Comparison of ENCODE assay signal across 8 mouse cellular contexts in the genomic region with DNA sequence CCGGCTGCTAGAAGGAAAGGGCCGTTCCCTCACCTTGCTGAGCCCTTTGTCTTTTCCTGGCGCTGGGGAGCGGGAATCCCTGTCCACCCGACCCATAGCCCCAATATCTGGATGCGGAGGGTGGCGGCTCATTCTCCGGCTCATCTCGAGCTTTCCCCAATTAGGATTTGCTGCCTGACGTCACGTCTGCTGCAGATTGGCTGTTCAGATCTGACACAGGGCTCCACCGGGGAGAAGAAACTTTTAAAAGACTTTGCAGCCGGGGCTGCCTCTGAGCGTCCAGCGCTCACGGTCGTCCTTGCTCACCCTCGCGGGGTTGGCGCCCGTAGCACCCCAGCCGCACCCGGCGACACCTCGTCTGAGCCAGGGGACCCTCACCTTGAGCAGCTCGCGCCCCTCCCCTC. TPM values are rescaled to one million over a fixed set of nuclear protein-coding genes. Genes with fewer than 3 reads are reported as not detected.
DNase-seq lines count a peak whose midpoint lies in the region; ATAC-seq lines count a peak whose summit lies in the region.

TSS of gene Ltbp1 (plus strand) at position 288 of the 404 bp plus-strand sequence.

- H3K4me1 ChIP-seq in intestine, embryonic 15.5 days (replicated peaks): no peaks in the 10 kb centered on the region
- H3K4me1 ChIP-seq in limb, embryonic 13.5 days: peaks cover 53% of the 10 kb centered on the region
- H3K4me1 ChIP-seq in midbrain, embryonic 11.5 days (ENCODE audit: control insufficient read depth, insufficient read depth, low read length): peaks cover 8% of the 10 kb centered on the region

- WGBS in intestine, embryonic 15.5 days: under 1% methylated on average over 27 of the region's 27 CpGs
- under 1% methylated on average over 27 of the region's 27 CpGs for WGBS in limb, embryonic 13.5 days
- under 1% methylated on average over 27 of the region's 27 CpGs for WGBS in midbrain, embryonic 11.5 days

- H3K9ac ChIP-seq in intestine, embryonic 15.5 days: peak within 1 kb of the TSS; percentile 74
- H3K9ac ChIP-seq in limb, embryonic 13.5 days: peak within 1 kb of the TSS; percentile 98
- peak within 1 kb of the TSS; percentile 78 for H3K9ac ChIP-seq in midbrain, embryonic 11.5 days (ENCODE audit: low read length)

- H3K9me3 ChIP-seq in intestine, embryonic 15.5 days: no peaks in the 10 kb centered on the region
- no peaks in the 10 kb centered on the region for H3K9me3 ChIP-seq in limb, embryonic 13.5 days
- no peaks in the 10 kb centered on the region for H3K9me3 ChIP-seq in midbrain, embryonic 11.5 days (ENCODE audit: control insufficient read depth, low read length)

- peak within 1 kb of the TSS; percentile 87 for H3K27ac ChIP-seq in intestine, embryonic 15.5 days
- H3K27ac ChIP-seq in limb, embryonic 13.5 days: peak within 1 kb of the TSS; percentile 99
- H3K27ac ChIP-seq in midbrain, embryonic 11.5 days (ENCODE audit: low read depth, low read length): peak within 1 kb of the TSS; percentile 41

- peak; percentile 68 for ATAC-seq in granulocyte monocyte progenitor cell, adult 5-6 weeks (replicated peaks; ENCODE audit: poor library complexity, severe bottlenecking)
- peak; percentile 87 for ATAC-seq in intestine, embryonic 15.5 days
- peak; percentile 79 for ATAC-seq in limb, embryonic 13.5 days (ENCODE audit: low FRiP score, low read depth)
- peak; percentile 81 for ATAC-seq in midbrain, embryonic 11.5 days (ENCODE audit: low FRiP score)

- DNase-seq in cerebellum, postnatal 25 days: peak; percentile 25 to 49
- DNase-seq in cerebellum, adult 9-10 months: no peak
- DNase-seq in embryo, embryonic 11 days: peak; percentile 86
- DNase-seq in midbrain, embryonic 11.5 days (ENCODE audit: low spot score, missing footprints): no peak
- peak; percentile 23 to 66 for DNase-seq in spleen, postnatal 4 days (ENCODE audit: low spot score in 2 of 2)

- H3K36me3 ChIP-seq in intestine, embryonic 15.5 days: no peaks in the 10 kb centered on the region
- H3K36me3 ChIP-seq in limb, embryonic 13.5 days: peaks cover 16% of the 10 kb centered on the region; the same call in 1 of the 2 replicates
- no peaks in the 10 kb centered on the region for H3K36me3 ChIP-seq in midbrain, embryonic 11.5 days (ENCODE audit: control insufficient read depth, insufficient read depth, low read length)

- H3K27me3 ChIP-seq in intestine, embryonic 15.5 days (replicated peaks): no peaks in the 10 kb centered on the region
- no peaks in the 10 kb centered on the region for H3K27me3 ChIP-seq in limb, embryonic 13.5 days
- no peaks in the 10 kb centered on the region; the same call in 1 of the 2 replicates for H3K27me3 ChIP-seq in midbrain, embryonic 11.5 days (ENCODE audit: control insufficient read depth, insufficient read depth, low read length)

- peak within 1 kb of the TSS; percentile 70 for H3K4me3 ChIP-seq in intestine, embryonic 15.5 days (replicated peaks)
- peak within 1 kb of the TSS; percentile 97 for H3K4me3 ChIP-seq in limb, embryonic 13.5 days
- H3K4me3 ChIP-seq in midbrain, embryonic 11.5 days (ENCODE audit: low read depth, low read length): peak within 1 kb of the TSS; percentile 59

- H3K4me2 ChIP-seq in intestine, embryonic 15.5 days (replicated peaks): peak within 1 kb of the TSS; percentile 92
- H3K4me2 ChIP-seq in limb, embryonic 13.5 days (replicated peaks): peak within 1 kb of the TSS; percentile 80
- H3K4me2 ChIP-seq in midbrain, embryonic 11.5 days: peak within 1 kb of the TSS; percentile 91

RNA-seq across cellular contexts. Expression of gene Ltbp1, which starts in this region (rescaled TPM):
- not detected in 2 replicates for total RNA-seq in granulocyte monocyte progenitor cell, adult 5-6 weeks (2014; fragmentation: Nextera tagmentation)
- total RNA-seq in granulocyte monocyte progenitor cell, adult 5-6 weeks (2017): not detected in 2 replicates
- 17.7 and 18.8 TPM in 2 replicates for polyA plus RNA-seq in intestine, embryonic 15.5 days (2015; fragmentation: Nextera tagmentation; extraction: Ambion mirVana)
- 61.3 and 64.7 TPM in 2 replicates for polyA plus RNA-seq in limb, embryonic 13.5 days (2015; fragmentation: Nextera tagmentation; extraction: Ambion mirVana)
- polyA plus RNA-seq in midbrain, embryonic 11.5 days (2014; fragmentation: Nextera tagmentation; extraction: Ambion mirVana): 5.5 and 6.2 TPM in 2 replicates

Comparison
In these comparisons a context has a peak if more than half of its experiments do, and no peak if none do; other contexts are left out.
1. DNase-seq: peak in cerebellum, postnatal 25 days (2 of 2), embryo, embryonic 11 days (single experiment) and spleen, postnatal 4 days (2 of 2); none in cerebellum, adult 9-10 months (single experiment) and midbrain, embryonic 11.5 days (single experiment).
2. Peak in ATAC-seq in granulocyte monocyte progenitor cell, adult 5-6 weeks; RNA of the gene not detected or under 1 TPM.
3. H3K27ac ChIP-seq: peak in every context shown above with its lines; median percentile 99 in limb, embryonic 13.5 days; 87 in intestine, embryonic 15.5 days; 41 in midbrain, embryonic 11.5 days.
4. Peak in every context shown above with its lines, with median percentiles within 50 percentile points of each other: ATAC-seq, H3K4me2 ChIP-seq, H3K4me3 ChIP-seq and H3K9ac ChIP-seq.